Mouse (Mus musculus) gastrocnemius, adult 18-20 months (tissue): ENCODE data around the gene Rgn. TPM values are rescaled to one million over a fixed set of nuclear protein-coding genes. Genes with fewer than 3 reads are reported as not detected.

Experiments
- DNase-seq: peaks from one replicate; pipeline ENCODE4 v3.0.0; 2021; ENCODE audit warnings: low spot score
- long read RNA-seq, 2 experiments: library from polyadenylated mRNA; stranded (forward); transcript quantifications; one replicate each; pipeline ENCODE4 v2.0.0; 2021
- total RNA-seq, 2 experiments: library from RNA; stranded (reverse); gene quantifications; 2 replicates each; pipeline ENCODE4 v1.2.3; 2021

Rgn gene
- total RNA-seq, result under 1 TPM in 1 of 2 experiments, not detected in 1; 0.31 TPM
- long read RNA-seq, experiment 1, result 0 reads
- long read RNA-seq, experiment 2, result 0 reads

GRCm38 (mm10) chrX:20549532-20549931 is at the start of gene Rgn:
TSS of gene Rgn (plus strand) at chrX:20549787.
- no peak for DNase-seq

GRCm38 (mm10) chrX:20520290-20520939 is 29.2 kb upstream of the Rgn start:
- DNase-seq, result no peak

GRCm38 (mm10) chrX:20521578-20521977 is 28.0 kb upstream of the Rgn start:
- no peak for DNase-seq

DNA sequence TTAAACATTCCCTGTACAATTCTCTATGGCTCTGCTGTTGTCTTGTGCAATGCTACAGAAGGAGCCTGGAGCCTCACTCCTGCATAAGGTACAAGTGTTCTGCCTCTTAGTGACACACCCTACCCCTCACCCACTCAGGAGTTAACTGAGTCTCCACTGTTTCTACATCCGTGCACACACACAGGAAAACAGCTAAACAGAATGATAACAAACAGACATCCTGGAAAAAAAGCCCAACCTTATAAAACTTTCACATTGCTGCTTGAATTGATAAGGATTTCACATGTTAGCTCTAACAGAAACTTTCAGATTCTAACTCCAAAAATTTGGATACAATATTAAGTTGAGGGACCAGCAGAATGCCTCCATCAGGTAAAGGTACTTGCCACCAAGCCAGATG is 17.0 kb upstream of the Rgn start:
- DNase-seq, result no peak

- DNase-seq, result no peak
Measured at GRCm38 (mm10) chrX:20543867-20544266, 5.7 kb upstream of the Rgn start.

DNA sequence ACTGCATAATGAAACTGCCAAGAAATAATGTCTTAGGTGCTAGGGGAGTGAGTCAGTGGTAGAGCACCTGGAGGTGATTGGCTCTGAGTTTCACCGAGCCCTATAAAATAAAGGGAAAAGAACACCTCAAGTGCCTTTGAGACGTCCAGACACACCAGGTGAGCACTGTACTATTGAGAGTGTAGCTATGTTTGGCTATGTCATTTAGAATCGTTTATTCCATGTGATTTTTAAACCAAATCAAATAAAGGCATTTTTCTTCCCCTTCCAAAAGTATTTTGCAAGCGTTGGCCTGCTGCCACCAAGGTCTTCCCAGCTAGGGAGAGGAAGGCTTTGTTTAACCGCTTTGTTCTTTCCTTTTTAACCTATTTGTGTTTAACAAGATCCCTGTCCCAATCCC is 2.0 kb upstream of the Rgn start:
- no peak for DNase-seq

- DNase-seq, result no peak
Measured at GRCm38 (mm10) chrX:20548011-20548879, 1.3 kb upstream of the Rgn start.

GRCm38 (mm10) chrX:20548880-20549440 is 627 bp upstream of the Rgn start:
- DNase-seq, result no peak

DNA sequence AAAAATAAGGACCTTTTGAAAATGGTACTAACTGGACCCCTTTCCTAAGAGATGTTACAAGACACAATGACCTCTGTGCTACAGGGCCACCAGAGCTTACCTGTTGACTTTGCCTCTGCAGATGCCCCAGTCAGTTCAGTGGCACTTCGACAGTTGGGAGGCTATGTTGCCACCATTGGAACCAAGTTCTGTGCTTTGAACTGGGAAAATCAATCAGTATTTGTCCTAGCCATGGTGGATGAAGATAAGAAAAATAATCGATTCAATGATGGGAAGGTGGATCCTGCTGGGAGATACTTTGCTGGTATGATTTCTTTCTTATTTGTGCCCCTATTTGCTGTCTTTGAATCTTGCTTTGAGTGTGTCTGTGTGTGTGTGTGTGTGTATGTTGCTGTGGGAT is 2.6 kb downstream of the Rgn start:
- DNase-seq, result no peak

GRCm38 (mm10) chrX:20561846-20562245 is 12.3 kb downstream of the Rgn start:
- DNase-seq, result no peak

DNA sequence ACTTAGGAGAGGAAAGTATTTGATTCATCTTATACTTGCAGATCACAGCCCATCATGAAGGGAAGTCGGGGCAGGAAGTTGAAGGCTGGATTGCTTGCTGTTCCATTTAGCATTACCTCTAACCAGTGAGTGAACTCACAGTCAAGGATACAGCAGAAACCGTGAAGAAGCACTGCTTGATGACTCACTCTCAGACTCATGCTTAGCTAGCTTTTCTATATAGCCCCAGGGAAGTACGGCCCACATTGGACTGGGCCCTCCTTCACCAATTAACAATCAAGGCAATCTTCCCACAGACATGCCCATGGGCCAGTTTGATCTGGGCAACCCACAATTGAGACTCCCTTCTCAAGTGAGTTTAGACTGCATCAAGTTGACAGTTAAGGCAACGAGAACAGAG is 14.4 kb downstream of the Rgn start:
- DNase-seq, result no peak

DNA sequence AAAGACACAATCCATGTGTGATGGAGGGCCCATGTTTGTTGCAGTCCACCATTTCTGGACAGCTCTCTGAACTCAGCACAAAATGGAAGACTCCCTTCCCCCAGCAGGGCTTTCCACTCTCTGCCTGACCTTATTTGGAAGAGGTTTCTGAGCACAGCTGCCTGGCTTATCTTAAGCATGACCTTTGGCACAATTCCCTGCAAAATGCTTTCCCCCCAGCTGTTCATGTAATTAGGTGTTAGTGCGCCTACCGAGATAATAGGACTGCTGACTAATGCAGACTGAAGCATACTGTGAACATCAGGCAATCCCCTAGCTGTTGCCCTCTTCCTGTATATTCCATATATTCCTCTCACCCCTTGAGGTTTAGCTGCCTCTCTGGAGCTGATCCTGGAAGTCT is 21.4 kb downstream of the Rgn start:
- no peak for DNase-seq

DNA sequence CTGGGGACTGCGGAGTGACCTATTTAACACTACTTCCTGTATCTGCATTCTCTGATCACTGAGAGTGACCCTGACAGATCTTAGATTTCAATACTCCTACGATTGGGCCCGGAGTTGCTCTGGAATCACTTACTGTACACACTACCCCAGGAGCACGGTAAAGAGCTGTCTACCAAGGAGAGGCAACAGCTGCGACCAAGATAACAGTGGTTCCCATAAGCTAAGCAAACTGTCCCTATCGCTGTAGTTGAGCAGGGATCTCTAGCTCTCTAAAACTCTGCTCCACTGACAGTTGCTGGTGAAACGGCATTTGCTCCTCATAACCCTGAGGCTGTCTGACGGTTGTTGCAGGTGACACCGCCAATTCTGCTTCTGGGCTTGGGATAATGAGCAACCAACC is 23.1 kb downstream of the Rgn start:
- DNase-seq, result no peak

DNA sequence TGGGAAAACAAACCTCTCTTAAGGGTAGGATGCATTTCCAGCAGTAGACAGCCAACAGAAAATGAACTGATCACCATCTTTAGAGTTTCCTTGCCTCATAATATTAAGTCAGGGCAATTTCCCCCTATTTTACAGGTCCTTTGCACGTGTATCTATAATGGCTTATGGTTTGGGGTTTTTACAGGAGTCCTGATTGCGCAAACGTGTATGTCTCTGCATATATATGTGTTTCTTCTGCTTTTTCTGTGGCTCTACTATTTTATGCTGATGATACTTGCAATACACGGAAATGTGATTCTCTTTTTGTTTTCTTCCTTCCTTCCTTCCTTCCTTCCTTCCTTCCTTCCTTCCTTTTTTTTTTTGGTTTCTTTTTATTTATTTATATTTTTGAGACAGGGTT is 24.3 kb downstream of the Rgn start:
- DNase-seq, result no peak

GRCm38 (mm10) chrX:20587968-20588367 is 38.4 kb downstream of the Rgn start:
- no peak for DNase-seq

- no peak for DNase-seq
Measured at GRCm38 (mm10) chrX:20608500-20608899, 58.9 kb downstream of the Rgn start.

Other genes starting within 250 kb of the Rgn start
- 1 to 10 TPM; 5.8 to 7.5 TPM for gene Rp2, start 185.3 kb upstream of the Rgn start, total RNA-seq
- under 1 TPM; 0.43 TPM for gene Jade3, start 124.1 kb upstream of the Rgn start, total RNA-seq
- gene Rbm10, start 67.7 kb downstream of the Rgn start, total RNA-seq, result 10 to 100 TPM in 1 of 2 experiments, 1 to 10 TPM in 1; 10.0 to 11.2 TPM
- 100 to 1,000 TPM; 421 to 423 TPM for gene Ndufb11, start 67.8 kb downstream of the Rgn start, total RNA-seq
- gene Uba1, start 108.5 kb downstream of the Rgn start, total RNA-seq, result 100 to 1,000 TPM; 138 to 146 TPM
- 100 to 1,000 TPM; 103 to 117 TPM for gene Cdk16, start 138.2 kb downstream of the Rgn start, total RNA-seq
- 1 to 10 TPM; 1.5 to 2.3 TPM for gene Usp11, start 154.1 kb downstream of the Rgn start, total RNA-seq
- 10 to 100 TPM; 93.9 to 96.8 TPM for gene Araf, start 248.0 kb downstream of the Rgn start, total RNA-seq